Mouse (Mus musculus) hindbrain, postnatal 0 days (tissue): Measurements from ENCODE around the gene Gm20458. TPM values are rescaled to one million over a fixed set of nuclear protein-coding genes. Genes with fewer than 3 reads are reported as not detected.

Experiments used
- ATAC-seq: fragments of 200-750 bp; cut with Nextera tagmentation; 2 replicates; pipeline ENCODE4 v1.8.0; 2017; ENCODE audit warnings: mild to moderate bottlenecking, moderate TSS enrichment, moderate library complexity
- DNase-seq: peaks from one replicate; pipeline ENCODE4 v3.0.0-alpha.2; 2015; ENCODE audit warnings: low spot score
- H3K27ac ChIP-seq: fragments of 300-500 bp; sonication (generic); 2 replicates; pipeline ENCODE4 v1.5.1; 2014; ENCODE audit warnings: mild to moderate bottlenecking
- H3K27me3 ChIP-seq: fragments of 300-500 bp; sonication (generic); 2 replicates; pipeline ENCODE4 v1.6.1; 2014; ENCODE audit warnings: low read length, mixed read lengths; ENCODE audit not compliant: insufficient read depth
- H3K36me3 ChIP-seq: fragments of 300-500 bp; sonication (generic); 2 replicates; pipeline ENCODE4 v1.6.1; 2014; ENCODE audit warnings: low read length, mixed read lengths; ENCODE audit not compliant: insufficient read depth
- H3K4me1 ChIP-seq: fragments of 300-500 bp; sonication (generic); 2 replicates; pipeline ENCODE4 v1.6.1; 2014; ENCODE audit warnings: antibody characterized with exemption, low read length, mixed read lengths; ENCODE audit not compliant: insufficient read depth
- H3K4me2 ChIP-seq: fragments of 300-500 bp; sonication (generic); 2 replicates; pipeline ENCODE4 v1.6.1; 2014; ENCODE audit warnings: low read depth, mild to moderate bottlenecking, low read length, moderate library complexity, mixed read lengths
- H3K4me3 ChIP-seq: fragments of 300-500 bp; sonication (generic); 2 replicates; pipeline ENCODE4 v1.5.1; 2014; ENCODE audit warnings: low read length
- H3K9ac ChIP-seq: fragments of 300-500 bp; sonication (generic); replicated peaks from 2 replicates; pipeline ENCODE4 v1.6.1; 2014; ENCODE audit warnings: mild to moderate bottlenecking, low read length, moderate library complexity, mixed read lengths
- H3K9me3 ChIP-seq: fragments of 300-500 bp; sonication (generic); 2 replicates; pipeline ENCODE4 v1.6.1; 2016; ENCODE audit warnings: low read length, mixed read lengths
- CTCF ChIP-seq: IDR thresholded peaks from 2 replicates; pipeline ENCODE4 v1.5.1; 2016; ENCODE audit warnings: antibody characterized with exemption, control low read depth, low read depth
- WGBS: fragments of 180-500 bp; shearing (Covaris S2); extraction: QIAGEN DNeasy Blood & Tissue Kit; methylation state at CpG from one replicate; pipeline ENCODE4 v1.1.7; 2014; 5-methylcytosine and 5-hydroxymethylcytosine counted together
- polyA plus RNA-seq: library from polyadenylated mRNA; unstranded; fragments of >200 nt; fragmentation: Nextera tagmentation; extraction: Ambion mirVana; gene quantifications from 2 replicates; pipeline ENCODE4 v1.2.1, GENCODE M21; 2015
- total RNA-seq: library from RNA; depleted of rRNA; stranded (reverse); fragments of >200 nt; gene quantifications from 2 replicates; pipeline ENCODE4 v1.2.3, GENCODE M21; 2014

The Gm20458 gene
- total and polyA plus RNA-seq, 2 experiments from 2014 or later = 9.6 to 34.4 TPM

DNA sequence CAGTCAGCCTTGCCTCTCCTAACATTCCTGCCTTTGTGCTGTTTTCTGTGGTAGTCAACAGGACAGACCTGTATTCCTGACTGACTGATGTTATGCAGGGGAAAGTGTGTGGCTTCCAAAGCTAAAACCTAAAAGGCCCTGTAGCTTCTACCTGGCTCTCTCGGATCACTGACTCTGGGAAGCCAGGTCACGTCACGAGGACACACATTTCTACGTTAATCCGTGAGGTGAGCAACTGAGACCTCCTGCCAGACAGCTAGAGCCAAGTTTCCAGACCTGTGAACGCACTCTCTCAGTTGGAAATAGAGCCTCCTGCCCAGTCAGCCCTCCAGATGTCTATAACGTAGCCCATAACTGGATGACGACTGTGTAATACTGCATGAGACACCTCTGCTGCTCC lies 38.8 kb upstream of the Gm20458 start:
- WGBS = 82% methylated on average over 8 of the region's 8 CpGs
- TF ChIP-seq CTCF = no peak
- no peak overlapping the region for H3K4me2 ChIP-seq

DNA sequence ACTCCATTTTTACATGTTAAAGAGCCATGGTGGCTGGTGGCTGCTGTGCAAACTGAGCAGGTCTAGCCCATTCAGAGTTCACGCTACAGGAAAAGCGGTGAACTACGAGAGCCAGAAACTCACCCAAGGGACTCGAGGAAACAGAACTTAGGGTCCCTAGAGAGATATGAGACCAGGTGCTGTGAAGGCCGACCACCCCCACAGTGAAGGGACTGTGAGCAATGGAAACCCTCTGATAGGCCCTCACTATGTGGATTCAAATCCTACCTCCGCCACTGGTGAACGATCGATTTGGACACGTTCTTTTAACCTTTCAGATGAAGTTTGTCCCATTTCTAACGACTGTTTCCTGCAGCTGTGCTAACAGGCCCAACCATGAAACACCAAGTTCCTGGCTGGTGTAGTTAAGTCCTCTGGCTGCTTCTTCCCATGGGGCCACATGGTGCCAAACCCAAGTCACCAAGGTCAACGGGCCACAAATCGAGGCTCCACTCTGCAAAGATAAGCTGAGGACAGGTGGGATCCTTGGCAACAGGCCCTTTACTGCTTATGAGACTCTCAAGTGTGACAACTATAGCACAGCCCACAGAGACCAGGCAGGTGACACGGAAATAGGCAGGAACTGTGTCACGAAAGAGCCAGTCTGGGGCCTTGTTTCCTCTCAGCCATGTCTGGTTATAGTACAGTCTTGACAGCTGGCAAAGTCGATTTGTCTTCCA lies 37.9 kb upstream of the Gm20458 start:
- no peak overlapping the region for H3K4me3 ChIP-seq
- ATAC-seq = no peak
- no peaks in the 10 kb centered on the region for H3K9me3 ChIP-seq
- DNase-seq = no peak
- no peak overlapping the region for H3K27ac ChIP-seq
- no peaks in the 10 kb centered on the region for H3K4me1 ChIP-seq
- no peak overlapping the region for H3K9ac ChIP-seq
- no peaks in the 10 kb centered on the region for H3K27me3 ChIP-seq
- no peaks in the 10 kb centered on the region for H3K36me3 ChIP-seq
- TF ChIP-seq CTCF = no peak
- H3K4me2 ChIP-seq = no peak overlapping the region
- WGBS = 89% methylated on average over 15 of the region's 15 CpGs

More for the DNA sequence above, 38.8 kb upstream of the Gm20458 start:
- no peaks in the 10 kb centered on the region for H3K4me1 ChIP-seq
- ATAC-seq (no peak), DNase-seq (no peak)
- no peak overlapping the region for H3K27ac ChIP-seq
- no peaks in the 10 kb centered on the region for H3K36me3 ChIP-seq
- no peaks in the 10 kb centered on the region for H3K27me3 ChIP-seq
- no peak overlapping the region for H3K4me3 ChIP-seq
- H3K9me3 ChIP-seq = no peaks in the 10 kb centered on the region
- H3K9ac ChIP-seq = no peak overlapping the region

DNA sequence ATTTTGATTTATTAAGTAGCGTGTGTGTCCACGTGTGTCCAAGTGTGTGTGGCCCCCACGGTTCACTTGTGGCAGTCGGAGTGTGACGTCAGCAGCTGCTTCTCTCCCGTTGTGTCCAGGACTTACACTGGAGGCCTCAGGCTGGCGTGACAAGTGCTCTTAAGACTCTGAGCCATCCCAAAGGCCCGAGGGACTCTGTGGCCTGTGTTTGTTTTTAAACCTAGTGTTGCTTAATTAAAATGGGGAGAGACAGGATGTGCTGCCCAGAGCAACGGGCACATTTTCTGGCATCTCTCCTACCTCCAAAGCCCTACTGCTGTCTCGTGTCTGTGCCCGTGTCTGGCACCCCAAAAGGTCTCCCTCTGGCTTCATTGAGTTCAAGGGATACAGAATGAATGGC lies 37.3 kb upstream of the Gm20458 start:
- TF ChIP-seq CTCF = no peak
- no peak for ATAC-seq
- H3K4me3 ChIP-seq = no peak overlapping the region
- H3K4me2 ChIP-seq = no peak overlapping the region
- no peaks in the 10 kb centered on the region for H3K27me3 ChIP-seq
- 79% methylated on average over 11 of the region's 11 CpGs for WGBS
- no peaks in the 10 kb centered on the region for H3K9me3 ChIP-seq
- H3K27ac ChIP-seq = no peak overlapping the region
- H3K4me1 ChIP-seq = no peaks in the 10 kb centered on the region
- no peak for DNase-seq
- H3K36me3 ChIP-seq = no peaks in the 10 kb centered on the region
- no peak overlapping the region for H3K9ac ChIP-seq

DNA sequence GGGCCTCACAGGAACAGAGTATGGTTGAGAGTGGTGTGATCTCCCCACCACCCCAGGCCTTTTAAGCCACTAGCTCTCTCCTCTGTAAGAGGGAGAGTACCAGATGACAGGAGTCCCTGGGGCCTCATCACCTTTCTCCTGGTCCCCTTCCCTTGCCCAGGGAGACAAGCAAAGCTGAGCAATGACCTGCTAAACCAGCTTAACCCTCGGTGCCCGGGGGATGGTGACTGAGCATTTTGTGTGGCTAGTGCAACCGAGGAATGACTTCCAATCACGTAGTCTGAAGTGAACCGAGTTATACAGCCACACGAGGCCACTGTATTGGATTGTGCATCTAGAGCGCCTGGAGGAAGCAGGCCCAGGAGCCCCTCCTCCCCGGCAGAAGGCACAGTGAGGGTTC lies 36.4 kb upstream of the Gm20458 start:
- no peak for ATAC-seq
- no peak overlapping the region for H3K27ac ChIP-seq
- H3K4me2 ChIP-seq = no peak overlapping the region

DNA sequence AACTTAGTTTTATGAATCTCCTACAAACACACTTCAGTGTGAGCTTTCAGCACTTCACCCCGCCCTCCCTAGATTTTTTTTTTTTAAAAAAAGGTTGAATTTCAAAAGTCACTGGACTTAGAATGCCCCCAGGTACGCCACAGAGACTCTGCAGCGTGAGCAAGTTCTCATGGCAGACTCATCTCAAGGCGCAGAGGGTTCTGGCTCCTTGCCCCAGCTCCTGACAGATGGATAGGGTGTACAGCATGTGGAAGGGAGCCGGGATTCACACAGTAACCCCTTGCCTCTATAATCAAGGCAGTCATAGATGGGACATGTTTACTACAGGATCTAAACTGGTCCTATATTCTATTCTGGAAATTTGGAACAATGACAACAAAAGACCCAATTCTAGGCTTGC lies 35.4 kb upstream of the Gm20458 start:
- no peak overlapping the region for H3K4me3 ChIP-seq
- no peaks in the 10 kb centered on the region for H3K4me1 ChIP-seq
- 68% methylated on average over 5 of the region's 5 CpGs for WGBS
- no peaks in the 10 kb centered on the region for H3K27me3 ChIP-seq
- H3K9ac ChIP-seq = no peak overlapping the region
- no peak for TF ChIP-seq CTCF
- H3K27ac ChIP-seq = no peak overlapping the region
- no peaks in the 10 kb centered on the region for H3K36me3 ChIP-seq
- ATAC-seq = no peak
- DNase-seq = peak; percentile 27
- no peak overlapping the region for H3K4me2 ChIP-seq
- no peaks in the 10 kb centered on the region for H3K9me3 ChIP-seq

More for the DNA sequence above, 36.4 kb upstream of the Gm20458 start:
- TF ChIP-seq CTCF = no peak
- Histone ChIP-seq H3K9ac (no peak overlapping the region), H3K4me3 (no peak overlapping the region), H3K4me1 (no peaks in the 10 kb centered on the region), H3K9me3 (no peaks in the 10 kb centered on the region), H3K27me3 (no peaks in the 10 kb centered on the region), H3K36me3 (no peaks in the 10 kb centered on the region)
- 89% methylated on average over 8 of the region's 8 CpGs for WGBS
- no peak for DNase-seq

DNA sequence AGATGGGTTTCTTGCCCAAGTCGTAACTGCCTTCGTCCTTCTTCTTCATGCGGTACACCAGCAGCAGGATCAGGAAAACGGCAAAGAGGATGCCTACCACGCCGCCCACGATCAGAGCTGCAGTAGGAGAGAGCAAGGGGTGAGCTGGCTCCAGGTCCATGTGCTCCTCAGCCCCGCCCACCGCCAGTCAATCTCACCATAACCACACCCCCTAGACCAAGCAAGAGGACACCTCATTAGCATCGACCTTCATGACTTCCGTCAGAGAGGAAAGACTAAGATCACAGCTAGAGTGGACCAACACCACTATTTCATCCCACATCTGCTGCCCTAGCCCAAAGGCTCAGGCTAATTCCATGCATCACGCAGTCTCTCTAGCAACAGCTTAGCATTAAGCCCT lies 34.6 kb upstream of the Gm20458 start:
- Histone ChIP-seq H3K9me3 (no peaks in the 10 kb centered on the region), H3K36me3 (no peaks in the 10 kb centered on the region), H3K9ac (no peak overlapping the region), H3K4me3 (no peak overlapping the region), H3K27ac (no peak overlapping the region), H3K4me2 (no peak overlapping the region), H3K4me1 (no peaks in the 10 kb centered on the region), H3K27me3 (no peaks in the 10 kb centered on the region)
- 30% methylated on average over 12 of the region's 12 CpGs for WGBS
- ATAC-seq (peak; percentile 58; the same call in 1 of the 2 replicates), DNase-seq (no peak)
- TF ChIP-seq CTCF = no peak

DNA sequence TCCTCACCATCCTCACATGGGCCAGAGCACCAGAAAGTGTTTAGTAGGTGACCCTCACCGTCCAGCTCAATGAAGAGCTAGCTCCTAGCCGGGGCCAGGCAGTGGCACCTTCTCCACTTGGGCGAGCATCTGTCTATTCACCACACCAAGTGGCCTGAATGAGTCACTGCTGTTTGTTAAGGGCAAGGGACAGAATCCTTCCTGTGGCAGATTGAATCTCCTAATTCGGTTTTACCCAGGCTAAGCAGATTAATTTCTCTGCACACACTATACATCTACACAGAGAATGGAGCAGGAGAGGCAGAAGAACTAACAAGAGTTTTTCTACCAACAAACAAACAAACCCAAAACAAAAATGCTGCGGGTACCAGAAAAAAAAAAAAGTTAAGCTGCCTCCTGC lies 33.8 kb upstream of the Gm20458 start:
- no peaks in the 10 kb centered on the region for H3K27me3 ChIP-seq
- ATAC-seq (no peak), DNase-seq (no peak)
- 84% methylated on average over 5 of the region's 5 CpGs for WGBS
- H3K4me1 ChIP-seq = no peaks in the 10 kb centered on the region
- H3K9me3 ChIP-seq = no peaks in the 10 kb centered on the region
- H3K36me3 ChIP-seq = no peaks in the 10 kb centered on the region
- TF ChIP-seq CTCF = no peak
- H3K9ac ChIP-seq = no peak overlapping the region
- no peak overlapping the region for H3K4me2 ChIP-seq
- H3K27ac ChIP-seq = no peak overlapping the region
- no peak overlapping the region for H3K4me3 ChIP-seq
